Mouse (Mus musculus) liver, embryonic 16.5 days (tissue): ENCODE data around the gene Gm44579. TPM values are rescaled to one million over a fixed set of nuclear protein-coding genes. Genes with fewer than 3 reads are reported as not detected.

Experiments used
- polyA plus RNA-seq: library from polyadenylated mRNA; unstranded; fragments of >200 nt; fragmentation: Nextera tagmentation; extraction: Ambion mirVana; gene quantifications from 2 replicates; pipeline ENCODE4 v1.2.1, GENCODE M21; 2015

Gm44579 gene
- polyA plus RNA-seq, 1 experiment from 2014 or later: not detected

Other genes with a start within 250 kb of the Gm44579 start
- 0.09 and 0.12 TPM in 2 replicates for gene Col2a1, start 216.3 kb downstream of the Gm44579 start, polyA plus RNA-seq
- gene Pfkm, start 128.4 kb downstream of the Gm44579 start, polyA plus RNA-seq: 21.1 and 22.7 TPM in 2 replicates
- 12.5 and 12.9 TPM in 2 replicates for gene Senp1, start 127.2 kb downstream of the Gm44579 start, polyA plus RNA-seq
- gene Asb8, start 55.4 kb downstream of the Gm44579 start, polyA plus RNA-seq: 22.3 and 22.8 TPM in 2 replicates
- gene Ccdc184, start 53.8 kb downstream of the Gm44579 start, polyA plus RNA-seq: 0.07 TPM in 1 of 2 replicates, not detected in the other
- gene Olfr288, start 25.4 kb downstream of the Gm44579 start, polyA plus RNA-seq: not detected in 2 replicates
- not detected in 2 replicates for gene Olfr287, start 79 bp upstream of the Gm44579 start, polyA plus RNA-seq
- gene Olfr286, start 13.5 kb upstream of the Gm44579 start, polyA plus RNA-seq: not detected in 2 replicates
- not detected in 2 replicates for gene H1fnt, start 36.3 kb upstream of the Gm44579 start, polyA plus RNA-seq
- gene Zfp641, start 75.2 kb upstream of the Gm44579 start, polyA plus RNA-seq: 0.14 and 0.15 TPM in 2 replicates
- not detected in 2 replicates for gene Olfr285, start 96.4 kb upstream of the Gm44579 start, polyA plus RNA-seq
- not detected in 2 replicates for gene Olfr284, start 120.0 kb upstream of the Gm44579 start, polyA plus RNA-seq
- gene Olfr283, start 160.0 kb upstream of the Gm44579 start, polyA plus RNA-seq: not detected in 2 replicates
- gene Olfr282, start 210.2 kb upstream of the Gm44579 start, polyA plus RNA-seq: not detected in 2 replicates
- not detected in 2 replicates for gene Olfr281, start 231.6 kb upstream of the Gm44579 start, polyA plus RNA-seq
- gene OR5BS1P, start 248.9 kb upstream of the Gm44579 start, polyA plus RNA-seq: not detected in 2 replicates